In the genomic region with DNA sequence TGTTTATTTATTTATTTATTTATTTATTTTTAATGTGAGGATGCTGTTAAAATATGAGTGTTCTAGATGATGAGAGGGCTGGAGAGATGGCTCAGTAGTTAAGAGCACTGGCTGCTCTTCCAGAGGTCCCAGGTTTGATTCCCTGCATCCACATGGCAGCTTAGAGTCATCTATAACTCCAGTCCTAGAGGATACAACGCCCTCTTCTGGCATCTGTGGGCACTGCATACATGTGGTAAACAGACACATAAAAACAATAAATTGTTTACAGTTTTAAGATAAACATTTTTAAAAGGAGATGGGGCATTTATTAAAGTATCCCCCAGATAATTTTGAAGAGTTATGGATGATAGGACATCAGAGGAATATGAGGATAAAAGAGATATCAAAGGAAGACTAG, we compare ENCODE assay signal across 15 mouse cellular contexts. TPM values are rescaled to one million over a fixed set of nuclear protein-coding genes. Genes with fewer than 3 reads are reported as not detected.
DNase-seq lines count a peak whose midpoint lies in the region; ATAC-seq and TF ChIP-seq lines count a peak whose summit lies in the region.
"Had no signal": no experiment of that assay in that cellular context is flagged by ENCODE, and none has a peak within 500 bp of the region (broad histone marks: within the 10 kb centered on the region; RNA-seq: fewer than 3 reads in every experiment).

No protein-coding gene starts in this region.

- DNase-seq in gastrocnemius, adult 2 months = no peak
- no peak for DNase-seq in gastrocnemius, postnatal 10 days
- DNase-seq in lung, embryonic 14.5 days = no peak
- DNase-seq in lung, adult 2 months = no peak
- no peak for DNase-seq in CH12.LX (ENCODE audit: extremely low read depth)
- DNase-seq in liver, postnatal 0 days = no peak
- DNase-seq in spleen, postnatal 4 days (ENCODE audit: low spot score in 2 of 2) = no peak
- DNase-seq in heart, embryonic 10.5 days (ENCODE audit: low spot score) = no peak
- DNase-seq: cerebellum, adult 11 months; gastrocnemius, postnatal 36 days had no signal

- no peak for TF ChIP-seq POLR2A in lung, adult 2 months (IDR thresholded peaks at IDR 0.05; ENCODE audit: borderline replicate concordance, extremely low read depth, low read depth, low read length)
- TF ChIP-seq POLR2A in CH12.LX (IDR thresholded peaks at IDR 0.05; ENCODE audit: low read depth, low read length) = no peak

- no peak overlapping the region for H3K4me3 ChIP-seq in gastrocnemius, adult 2 months
- H3K4me3 ChIP-seq in lung, embryonic 14.5 days (ENCODE audit: low read depth, low read length) = no peak overlapping the region
- no peak overlapping the region for H3K4me3 ChIP-seq in lung, adult 2 months (replicated peaks; ENCODE audit: extremely low read depth, low read depth, low read length)
- H3K4me3 ChIP-seq in CH12.LX (replicated peaks in 1 of 3; ENCODE audit: low read depth in 2 of 3, low read length in 2 of 3, poor library complexity in 1 of 3) = no peak overlapping the region
- no peak overlapping the region for H3K4me3 ChIP-seq in liver, postnatal 0 days (ENCODE audit: low read depth, low read length)
- H3K4me3 ChIP-seq in heart, embryonic 10.5 days = no peak overlapping the region

- no peaks in the 10 kb centered on the region for H3K79me2 ChIP-seq in CH12.LX (replicated peaks; ENCODE audit: control insufficient read depth, extremely low read depth, insufficient read depth, poor library complexity, severe bottlenecking)

- no peaks in the 10 kb centered on the region for H3K36me3 ChIP-seq in lung, embryonic 14.5 days (ENCODE audit: insufficient read depth)
- H3K36me3 ChIP-seq in CH12.LX (replicated peaks in 1 of 2; ENCODE audit: control insufficient read depth in 1 of 2, insufficient read depth in 1 of 2, low read length in 1 of 2) = no peaks in the 10 kb centered on the region
- no peaks in the 10 kb centered on the region for H3K36me3 ChIP-seq in liver, postnatal 0 days (replicated peaks; ENCODE audit: insufficient read depth, low read length)
- no peaks in the 10 kb centered on the region for H3K36me3 ChIP-seq in heart, embryonic 10.5 days
- H3K36me3 ChIP-seq: kidney, embryonic 15.5 days; limb, embryonic 15.5 days had no signal

- ATAC-seq in lung, embryonic 14.5 days (ENCODE audit: insufficient read depth) = no peak
- ATAC-seq in liver, postnatal 0 days = no peak
- ATAC-seq: forebrain, embryonic 14.5 days had no signal

- no peaks in the 10 kb centered on the region for H3K4me1 ChIP-seq in lung, embryonic 14.5 days (ENCODE audit: insufficient read depth)
- H3K4me1 ChIP-seq in lung, adult 2 months (ENCODE audit: control insufficient read depth, insufficient read depth, low read length) = no peaks in the 10 kb centered on the region
- H3K4me1 ChIP-seq in CH12.LX (ENCODE audit: control insufficient read depth in 1 of 2, insufficient read depth in 2 of 2) = peaks cover 12 to 25% of the 10 kb centered on the region in 2 experiments; a peak in 3 of 4 replicates
- peaks cover 4% of the 10 kb centered on the region; the same call in 1 of the 2 replicates for H3K4me1 ChIP-seq in liver, postnatal 0 days (ENCODE audit: insufficient read depth)
- H3K4me1 ChIP-seq in heart, embryonic 10.5 days = peaks cover 9% of the 10 kb centered on the region

- no peaks in the 10 kb centered on the region for H3K9me3 ChIP-seq in lung, embryonic 14.5 days (ENCODE audit: low read depth, low read length)
- H3K9me3 ChIP-seq in CH12.LX (replicated peaks; ENCODE audit: low read length) = no peaks in the 10 kb centered on the region
- no peaks in the 10 kb centered on the region for H3K9me3 ChIP-seq in liver, postnatal 0 days (ENCODE audit: low read length)
- no peaks in the 10 kb centered on the region for H3K9me3 ChIP-seq in heart, embryonic 10.5 days
- H3K9me3 ChIP-seq: kidney, embryonic 15.5 days; limb, embryonic 15.5 days had no signal

- WGBS in lung, embryonic 14.5 days = 18% methylated on average over 1 of the region's 1 CpGs
- WGBS in lung, adult 2 months = 21% methylated on average over 1 of the region's 1 CpGs
- 28% methylated on average over 1 of the region's 1 CpGs for WGBS in liver, postnatal 0 days (ENCODE audit: insufficient replicate concordance)
- 27% methylated on average over 1 of the region's 1 CpGs for WGBS in heart, embryonic 10.5 days

- intact Hi-C loops in gastrocnemius, adult 2 months (cut with DNase I) = no loop called here

- no peak overlapping the region for H3K4me2 ChIP-seq in lung, embryonic 14.5 days
- no peak overlapping the region for H3K4me2 ChIP-seq in CH12.LX (ENCODE audit: insufficient read depth, low read depth, poor library complexity, severe bottlenecking)
- no peak overlapping the region for H3K4me2 ChIP-seq in liver, postnatal 0 days (ENCODE audit: low read depth, low read length)

- H3K9ac ChIP-seq in lung, embryonic 14.5 days = no peak overlapping the region
- H3K9ac ChIP-seq in CH12.LX (ENCODE audit: insufficient read depth, low read depth) = no peak overlapping the region
- no peak overlapping the region for H3K9ac ChIP-seq in liver, postnatal 0 days (replicated peaks)
- H3K9ac ChIP-seq: hindbrain, embryonic 14.5 days; kidney, embryonic 15.5 days; limb, embryonic 15.5 days had no signal

- in situ Hi-C loops in CH12.LX (cut with MboI; ENCODE audit: low pct_ligation_motif_present, low pct_unique_long_range_greater_than_20kb, low sequenced_read_pairs) = no loop called here

- no peak for TF ChIP-seq EP300 in CH12.LX (IDR thresholded peaks at IDR 0.05; ENCODE audit: low read length)
- no peak for TF ChIP-seq EP300 in liver, postnatal 0 days (IDR thresholded peaks at IDR 0.05; ENCODE audit: low read depth)

- TF ChIP-seq RAD21 in CH12.LX (IDR thresholded peaks at IDR 0.05; ENCODE audit: low read depth, low read length) = peak; percentile 4

- TF ChIP-seq CTCF in gastrocnemius, adult 2 months (IDR thresholded peaks at IDR 0.05) = peak; percentile 50
- TF ChIP-seq CTCF in lung, embryonic 14.5 days (IDR thresholded peaks at IDR 0.05; ENCODE audit: low read depth) = 0 out of 2 replicates have a peak, but pooled peaks have one; percentile 13
- no peak for TF ChIP-seq CTCF in lung, adult 2 months (IDR thresholded peaks at IDR 0.05; ENCODE audit: insufficient read depth, low read length)
- peak; percentile 31 to 40; a peak in 2 of 4 replicates for TF ChIP-seq CTCF in CH12.LX (conservative IDR thresholded peaks at IDR 0.05 in 1 of 2, IDR thresholded peaks at IDR 0.05 in 1 of 2; ENCODE audit: low read depth in 2 of 2, low read length in 2 of 2)
- peak; percentile 50 for TF ChIP-seq CTCF in liver, postnatal 0 days (IDR thresholded peaks at IDR 0.05; ENCODE audit: low read depth)

- no peak overlapping the region for H3K27ac ChIP-seq in gastrocnemius, adult 2 months
- no peak overlapping the region for H3K27ac ChIP-seq in lung, embryonic 14.5 days (ENCODE audit: low read depth)
- no peak overlapping the region for H3K27ac ChIP-seq in CH12.LX (ENCODE audit: insufficient read depth, low read depth)
- no peak overlapping the region for H3K27ac ChIP-seq in liver, postnatal 0 days (ENCODE audit: low read depth)
- no peak overlapping the region for H3K27ac ChIP-seq in heart, embryonic 10.5 days
- H3K27ac ChIP-seq: hindbrain, embryonic 14.5 days; kidney, embryonic 15.5 days; limb, embryonic 15.5 days had no signal

- dilution Hi-C loops in CH12.LX (cut with MboI; ENCODE audit: extremely low pct_ligation_motif_present, extremely low pct_unique_long_range_greater_than_20kb, low sequenced_read_pairs) = no loop called here

- no peaks in the 10 kb centered on the region for H3K27me3 ChIP-seq in lung, embryonic 14.5 days (ENCODE audit: insufficient read depth, low read length)
- no peaks in the 10 kb centered on the region for H3K27me3 ChIP-seq in CH12.LX (replicated peaks)
- no peaks in the 10 kb centered on the region for H3K27me3 ChIP-seq in liver, postnatal 0 days (ENCODE audit: insufficient read depth, low read length)
- H3K27me3 ChIP-seq in heart, embryonic 10.5 days (ENCODE audit: insufficient read depth, poor library complexity, severe bottlenecking) = peaks cover 8% of the 10 kb centered on the region; the same call in 1 of the 2 replicates
- H3K27me3 ChIP-seq: limb, embryonic 15.5 days had no signal

TF ChIP-seq in CH12.LX, 34 proteins besides CTCF, POLR2A, EP300 and RAD21:
- TF ChIP-seq MAZ (IDR thresholded peaks at IDR 0.05; ENCODE audit: low read depth, low read length) (no peak), ZMIZ1 (IDR thresholded peaks at IDR 0.05; ENCODE audit: low read depth, low read length) (no peak), MXI1 (IDR thresholded peaks at IDR 0.05; ENCODE audit: low read depth, low read length) (no peak), SMC3 (IDR thresholded peaks at IDR 0.05; ENCODE audit: low read depth, low read length) (no peak), KAT2A (IDR thresholded peaks at IDR 0.05; ENCODE audit: insufficient replicate concordance, low read length) (no peak), MYC (IDR thresholded peaks at IDR 0.05; ENCODE audit: low read depth, low read length) (peak; percentile 31), SIN3A (IDR thresholded peaks at IDR 0.05; ENCODE audit: low read length) (0 out of 2 replicates have a peak, but pooled peaks have one; percentile 21), BHLHE40 (IDR thresholded peaks at IDR 0.05; ENCODE audit: low read depth, low read length) (no peak)

RNA-seq across cellular contexts. Expression of a gene that starts 10.2 kb away (rescaled TPM):
- 10 to 100 TPM in 1 of 2 experiments, 1 to 10 TPM in 1; 7.0 to 11.7 TPM for total RNA-seq in gastrocnemius, adult 2 months (2021)
- total RNA-seq in gastrocnemius, postnatal 10 days (2021) = 10 to 100 TPM; 21.5 to 27.6 TPM
- polyA plus RNA-seq in lung, embryonic 14.5 days (2014; fragmentation: Nextera tagmentation; extraction: Ambion mirVana) = 14.8 and 15.8 TPM in 2 replicates
- 23.1 and 23.8 TPM in 2 replicates for polyA plus RNA-seq in lung, adult 2 months (2012; rRNA removed)
- total RNA-seq in CH12.LX (2012; rRNA removed) (18.3 and 19.2 TPM in 2 replicates), CH12.LX (2014; rRNA removed) (18.8 and 21.8 TPM in 2 replicates)
- polyA plus RNA-seq in CH12.LX (2012; ENCODE audit: insufficient read length, low read depth) = 88.7 and 95.0 TPM in 2 replicates
- polyA plus RNA-seq in liver, postnatal 0 days (2015; fragmentation: Nextera tagmentation; extraction: Ambion mirVana) = 4.3 TPM in 2 replicates
- 6.8 and 7.8 TPM in 2 replicates for polyA plus RNA-seq in heart, embryonic 10.5 days (2016; fragmentation: Nextera tagmentation; extraction: Ambion mirVana)

RNA-seq across cellular contexts. Expression of a gene that starts 40.4 kb away (rescaled TPM):
- 1 to 10 TPM; 4.5 to 6.2 TPM for total RNA-seq in gastrocnemius, adult 2 months (2021)
- 10 to 100 TPM; 31.7 to 37.0 TPM for total RNA-seq in gastrocnemius, postnatal 10 days (2021)
- 0.05 and 0.26 TPM in 2 replicates for polyA plus RNA-seq in lung, embryonic 14.5 days (2014; fragmentation: Nextera tagmentation; extraction: Ambion mirVana)
- polyA plus RNA-seq in lung, adult 2 months (2012; rRNA removed) = 0.66 TPM in 1 of 2 replicates, not detected in the other
- total RNA-seq in CH12.LX (2012; rRNA removed) = 0.04 TPM in 1 of 2 replicates, not detected in the other
- not detected in 2 replicates for total RNA-seq in CH12.LX (2014; rRNA removed)
- not detected in 2 replicates for polyA plus RNA-seq in CH12.LX (2012; ENCODE audit: insufficient read length, low read depth)
- polyA plus RNA-seq in liver, postnatal 0 days (2015; fragmentation: Nextera tagmentation; extraction: Ambion mirVana) = 0.06 and 0.18 TPM in 2 replicates
- polyA plus RNA-seq in heart, embryonic 10.5 days (2016; fragmentation: Nextera tagmentation; extraction: Ambion mirVana) = 0.16 and 0.45 TPM in 2 replicates
- total RNA-seq: common myeloid progenitor, adult 5-6 weeks had no signal
